Mouse (Mus musculus): ENCODE data around the gene Cybrd1.

GRCm38 (mm10) chr2:71107225-71107624, 10.5 kb upstream of the Cybrd1 start:
- no peak for TF ChIP-seq CTCF (IDR thresholded peaks at IDR 0.05; ENCODE audit: control insufficient read depth, insufficient read depth, insufficient replicate concordance, low read depth, low read length)
- no peak for TF ChIP-seq POLR2A (IDR thresholded peaks at IDR 0.05; ENCODE audit: control insufficient read depth, low read depth, low read length)

Measured in testis, adult 2 months (tissue).